Mouse (Mus musculus) CD8-positive naive resting alpha-beta T cell, adult 2 months (primary cell): ENCODE data around the gene Cenpa.
A peak's percentile ranks its signal among the peaks of the same experiment; 100 is the strongest.
"Not testable (repeated sequence)": the region's sequence is repeated elsewhere in the genome, so short reads cannot be mapped to it uniquely, and the experiment has no call there.

ENCODE experiments used
- DNase-seq, 2 experiments: peaks; one replicate each; pipeline ENCODE4 v3.0.0; 2022; ENCODE audit warnings: low read depth in 2 of 2, low spot score in 2 of 2

The Cenpa gene

GRCm38 (mm10) chr5:30678722-30679296 is 12.2 kb downstream of the Cenpa start:
- no peak for DNase-seq

- no peak for DNase-seq
Measured at GRCm38 (mm10) chr5:30679593-30679992, 13.0 kb downstream of the Cenpa start.

- no peak for DNase-seq
Measured at GRCm38 (mm10) chr5:30681970-30682369, 15.4 kb downstream of the Cenpa start.

DNA sequence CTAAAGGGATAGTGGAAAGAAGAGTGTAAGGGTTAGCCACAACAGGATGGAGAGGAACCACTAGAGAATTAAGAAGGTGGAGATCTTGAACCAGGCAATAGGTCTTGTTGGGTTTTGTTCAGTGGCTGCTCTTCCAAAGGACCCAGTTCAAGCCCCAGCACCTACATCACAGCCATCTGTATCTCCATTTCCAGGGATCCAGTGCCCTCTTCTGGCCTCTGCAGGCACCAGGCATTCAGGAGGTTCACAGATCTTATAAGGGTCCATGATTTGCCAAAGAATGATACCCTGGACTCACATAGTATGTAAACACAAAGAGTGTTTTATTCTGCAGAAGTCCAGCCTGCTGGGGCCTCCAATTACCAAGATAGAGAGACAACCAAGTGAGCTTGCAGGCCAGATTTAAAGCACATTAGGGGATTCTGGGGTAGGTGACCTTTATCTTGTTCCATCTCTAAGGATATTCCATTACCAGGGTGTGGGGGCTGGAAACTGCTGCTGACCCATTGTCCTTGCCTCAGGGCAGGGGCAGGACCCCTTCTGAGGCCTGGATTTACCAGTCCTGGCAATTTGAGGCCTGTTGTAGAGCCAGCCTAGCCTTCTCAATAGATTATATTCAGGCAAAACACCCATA is 16.5 kb downstream of the Cenpa start:
- no peak for DNase-seq

DNA sequence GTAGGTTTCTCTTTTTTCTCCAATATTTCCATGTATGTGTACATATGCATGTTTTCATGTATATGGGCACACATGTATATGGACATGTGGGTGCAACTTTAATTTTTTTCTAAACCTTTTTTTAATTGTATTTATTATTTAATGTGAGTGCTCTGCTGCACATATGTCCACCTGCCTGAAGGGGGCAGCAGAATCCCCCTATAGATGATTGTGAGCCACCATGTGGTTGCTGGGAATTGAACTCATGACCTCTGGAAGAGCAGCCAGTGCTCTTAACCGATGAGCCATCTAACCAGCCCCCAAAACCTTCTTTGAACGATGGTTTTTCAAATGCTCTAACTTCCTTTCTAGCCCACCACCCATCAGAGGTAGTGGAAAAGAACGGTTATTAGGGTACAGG is 17.4 kb downstream of the Cenpa start:
- peak in 1 of 2 experiments; percentile 17 for DNase-seq

- no peak for DNase-seq
Measured at GRCm38 (mm10) chr5:30686781-30687180, 20.2 kb downstream of the Cenpa start.

DNA sequence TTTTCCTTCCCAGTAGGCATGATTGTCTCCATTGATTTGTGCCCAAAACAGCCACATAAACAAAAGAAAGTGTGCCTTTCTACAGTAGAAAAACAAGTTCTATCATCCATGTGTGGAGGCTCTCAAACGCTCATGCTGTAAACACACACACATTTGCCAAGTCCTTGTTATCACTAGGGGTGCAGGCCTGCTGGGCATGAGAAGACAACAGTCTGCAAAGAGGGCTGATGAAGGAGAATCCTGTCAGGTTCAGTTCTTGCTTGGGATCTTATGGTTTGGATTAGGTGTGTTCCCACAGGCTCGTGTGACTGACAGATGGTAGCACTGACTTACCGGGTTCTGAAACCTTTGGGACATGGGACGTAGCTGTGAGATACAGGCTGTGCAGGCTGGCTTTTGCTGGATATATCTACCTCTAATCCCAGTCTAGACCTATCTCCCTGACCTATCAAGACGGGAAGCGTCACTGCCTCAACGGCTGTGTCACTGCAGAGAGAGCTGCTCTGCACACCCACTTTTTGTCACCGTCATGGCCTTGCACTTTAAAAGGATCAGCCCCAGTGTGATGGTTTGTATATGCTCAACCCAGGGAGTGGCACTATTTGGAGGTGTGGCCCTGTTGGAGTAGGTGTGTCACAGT is 33.9 kb downstream of the Cenpa start:
- no peak for DNase-seq

DNA sequence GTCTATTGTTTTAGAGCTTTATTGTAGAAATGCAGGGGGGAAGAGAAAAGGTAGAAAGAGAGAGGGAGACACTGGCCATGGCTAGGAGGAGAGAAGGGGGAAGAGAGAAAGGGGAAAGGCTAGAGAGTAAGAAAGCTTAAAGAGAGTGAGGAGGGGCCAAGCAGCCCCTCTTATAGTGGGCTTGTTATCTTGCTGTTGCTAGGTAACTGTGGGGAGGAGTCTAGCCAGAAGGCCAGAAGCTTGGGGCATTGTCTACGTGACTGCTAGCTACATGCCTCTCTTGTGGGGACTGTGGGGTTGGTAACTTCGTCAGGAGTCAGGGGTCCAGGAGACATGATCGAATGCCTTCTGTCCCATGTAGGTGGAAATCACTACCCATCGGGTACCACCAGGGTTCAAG is 34.8 kb downstream of the Cenpa start:
- not testable (repeated sequence) for DNase-seq

DNA sequence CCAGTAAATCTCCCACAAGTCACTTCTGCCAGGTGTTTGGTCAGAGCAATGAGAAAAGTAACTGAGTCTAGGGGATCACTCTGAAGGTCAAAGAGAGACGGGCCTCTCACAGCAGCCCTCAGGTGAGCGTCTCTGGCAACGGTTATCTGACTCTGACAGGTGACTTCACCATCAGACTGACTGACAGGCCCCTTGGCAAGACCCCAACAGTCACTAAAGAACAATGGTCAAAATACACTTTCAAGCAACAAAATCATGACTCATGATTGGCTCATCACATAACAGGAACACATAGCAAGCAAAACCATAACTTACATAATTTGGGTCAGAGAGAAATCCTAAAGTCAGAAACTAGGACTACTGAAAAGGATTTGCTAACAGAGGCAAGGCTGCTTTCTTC is 35.3 kb downstream of the Cenpa start:
- DNase-seq = no peak

DNA sequence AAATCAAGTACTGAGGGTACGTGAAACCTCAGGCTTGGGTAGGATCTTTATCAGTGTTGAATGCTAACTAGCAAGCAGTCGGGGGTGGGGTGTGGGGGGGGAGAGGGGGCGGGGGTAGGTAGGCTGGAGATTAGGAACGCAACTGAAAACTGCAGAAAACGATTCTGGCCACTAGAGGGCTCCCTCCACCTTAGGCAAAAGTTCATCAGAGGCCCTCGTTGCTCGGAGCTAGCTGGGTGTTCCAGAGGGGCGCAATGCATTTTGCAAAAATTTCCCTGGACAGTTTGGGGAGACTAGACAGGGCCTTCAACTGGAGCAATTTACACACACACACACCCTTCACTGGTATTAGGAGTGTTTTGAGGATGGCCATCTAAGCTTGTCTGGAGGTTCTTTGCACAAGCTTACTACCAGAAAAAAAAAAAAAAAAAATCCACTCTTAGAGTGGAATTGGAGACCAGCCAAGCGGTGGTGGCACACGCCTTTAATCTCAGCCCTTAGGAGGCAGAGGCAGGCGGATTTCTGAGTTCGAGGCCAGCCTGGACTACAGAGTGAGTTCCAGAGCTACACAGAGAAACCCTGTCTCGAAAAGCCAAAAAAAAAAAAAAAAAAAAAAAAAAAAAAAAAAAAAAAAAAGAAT is 43.3 kb downstream of the Cenpa start:
- peak; percentile 45 to 69 for DNase-seq

DNA sequence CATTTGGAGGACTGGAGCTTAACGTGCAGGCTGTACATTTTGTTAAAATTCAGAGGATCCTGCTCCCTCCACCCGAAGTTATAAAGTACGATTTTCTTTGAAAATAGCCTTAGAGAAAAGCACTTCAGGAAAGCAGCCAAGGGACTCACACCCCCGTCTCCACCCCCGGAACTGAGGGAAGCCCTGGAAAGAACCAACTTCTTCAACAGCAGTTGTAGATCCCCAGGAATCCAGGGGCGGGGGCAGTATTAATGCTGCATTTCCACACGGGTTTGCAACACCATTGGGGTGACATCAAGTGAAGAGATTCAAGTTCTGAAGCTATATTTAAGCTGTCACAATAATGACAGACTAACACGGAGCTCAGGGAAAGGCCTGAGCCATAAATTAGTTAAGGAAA is 43.9 kb downstream of the Cenpa start:
- no peak for DNase-seq

DNA sequence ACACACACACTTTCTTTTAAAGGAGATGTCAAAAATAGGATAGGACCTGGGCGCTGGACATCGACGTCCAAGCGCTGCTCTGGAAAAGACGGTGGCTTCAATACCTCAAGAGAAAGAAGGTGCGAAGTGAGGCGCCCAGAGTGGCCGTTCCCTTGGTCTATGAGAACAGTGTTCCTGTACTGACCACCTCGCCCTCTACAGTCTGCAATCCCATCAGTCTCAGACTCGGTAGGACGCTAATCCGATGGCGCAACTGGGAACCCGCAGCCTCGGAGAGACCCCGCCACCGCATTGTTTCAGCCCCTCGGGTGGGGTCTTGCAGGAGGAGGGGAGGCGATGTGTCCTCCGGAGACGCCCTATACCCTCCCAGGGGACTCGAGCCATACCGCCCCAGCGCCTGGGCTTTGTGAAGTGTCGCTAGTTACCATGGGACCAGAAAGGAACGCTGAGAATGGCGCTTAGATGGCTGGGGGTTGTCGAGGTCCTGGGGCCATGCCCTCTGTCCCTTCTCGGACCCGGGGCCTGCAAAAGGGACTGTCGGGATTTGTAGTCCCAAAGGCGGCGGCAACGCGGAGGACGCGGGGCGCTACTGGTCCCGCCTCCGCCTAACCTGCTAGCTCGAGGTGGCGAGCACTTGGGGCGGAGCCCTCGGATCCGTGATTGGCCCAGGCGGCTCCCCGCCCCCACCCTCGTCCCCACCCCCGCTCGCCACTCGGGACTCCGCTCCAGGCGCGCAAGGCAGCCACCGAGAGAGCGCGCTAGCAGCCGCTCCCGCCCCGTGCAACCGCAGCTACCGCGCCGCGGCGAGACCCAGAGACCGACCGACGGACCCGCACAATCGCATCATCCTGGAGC is 44.8 kb downstream of the Cenpa start, which contains the start of gene Dpysl5:
Gene Dpysl5 (plus strand): TSS at position 418 of the 855 bp plus-strand sequence.
- peak in 1 of 2 experiments; percentile 14 for DNase-seq

DNA sequence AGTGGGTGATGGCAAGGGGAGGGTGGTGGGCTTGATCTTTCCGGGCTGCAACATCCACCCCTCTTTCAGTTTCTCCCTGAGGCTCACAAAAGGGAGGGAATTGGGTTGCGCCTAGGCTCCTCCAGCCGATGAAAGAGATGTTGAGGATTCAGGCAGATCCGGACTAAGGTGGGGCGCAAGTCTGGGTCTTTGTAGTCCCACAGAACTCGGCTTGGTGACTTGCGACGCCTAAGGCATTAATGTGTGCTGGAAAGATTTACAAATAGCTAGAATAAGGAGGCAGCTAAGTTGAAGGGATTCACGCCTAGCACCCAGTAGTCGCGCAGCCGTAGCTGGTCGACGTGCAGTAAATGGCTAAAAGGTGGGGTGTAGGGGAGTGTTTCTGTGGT is 45.4 kb downstream of the Cenpa start:
- DNase-seq = no peak

DNA sequence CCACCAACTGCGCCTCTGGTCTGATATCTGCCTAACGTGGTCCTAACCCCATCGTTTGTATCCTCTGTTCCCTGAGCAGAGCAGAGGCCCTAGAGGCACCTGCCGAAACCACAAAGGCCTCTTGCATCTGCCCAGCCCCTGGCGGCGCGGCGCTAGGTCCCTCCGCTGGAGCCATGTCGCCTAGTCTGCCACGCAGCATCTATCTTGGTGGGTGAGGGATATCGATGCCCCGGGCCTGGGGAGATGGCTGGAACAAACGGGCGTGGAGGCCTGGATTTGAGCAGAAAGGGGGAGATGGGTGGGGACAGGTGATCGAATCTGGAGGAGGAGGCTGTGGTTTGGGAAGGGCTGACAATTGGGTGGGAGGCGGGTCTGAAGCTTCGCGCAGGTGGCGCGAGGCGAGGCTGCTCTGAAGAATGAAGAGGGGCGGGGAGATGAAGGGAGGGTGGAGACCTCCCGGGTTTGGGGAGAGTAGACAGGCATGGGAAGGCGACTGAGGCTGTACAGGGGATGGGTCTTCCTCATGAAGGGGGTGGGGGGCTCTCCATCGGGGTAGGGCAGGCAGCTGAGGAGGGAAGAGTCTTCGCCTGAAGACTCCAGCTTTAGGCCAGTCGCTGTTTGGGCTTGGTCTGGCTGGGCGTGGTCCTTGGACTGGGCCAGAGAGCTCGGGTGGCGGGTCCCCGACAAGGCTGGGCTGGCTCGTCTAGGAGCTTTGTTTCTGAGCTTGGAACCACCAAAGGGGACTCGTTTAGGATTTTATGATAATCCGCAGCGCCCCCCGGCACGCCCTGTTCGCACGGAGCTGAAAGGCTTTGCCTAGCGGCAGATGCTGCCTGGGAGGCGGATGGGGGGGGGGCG is 46.1 kb downstream of the Cenpa start:
- DNase-seq = peak in 1 of 2 experiments; percentile 4

GRCm38 (mm10) chr5:30713299-30713675 is 46.7 kb downstream of the Cenpa start:
- no peak for DNase-seq

DNA sequence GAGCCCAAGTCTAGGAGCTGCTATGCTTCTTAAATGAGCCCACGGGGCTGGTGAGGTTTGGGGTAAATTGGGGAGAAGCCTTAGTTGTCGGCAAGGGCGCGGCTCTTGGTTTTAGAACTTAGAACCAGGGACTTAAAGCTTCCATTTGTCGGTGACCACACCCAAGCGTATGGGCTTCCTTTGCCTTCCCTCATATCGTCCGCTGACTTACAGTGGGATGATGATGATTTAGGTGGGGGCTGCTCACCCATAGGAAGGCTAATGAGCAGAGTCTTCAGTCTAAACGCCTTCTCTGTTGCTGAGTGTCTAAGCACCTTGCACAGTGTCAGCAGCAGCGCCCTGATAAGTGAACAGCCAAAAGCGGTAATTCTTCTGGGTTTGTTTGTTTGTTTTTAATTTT is 47.1 kb downstream of the Cenpa start:
- no peak for DNase-seq

DNA sequence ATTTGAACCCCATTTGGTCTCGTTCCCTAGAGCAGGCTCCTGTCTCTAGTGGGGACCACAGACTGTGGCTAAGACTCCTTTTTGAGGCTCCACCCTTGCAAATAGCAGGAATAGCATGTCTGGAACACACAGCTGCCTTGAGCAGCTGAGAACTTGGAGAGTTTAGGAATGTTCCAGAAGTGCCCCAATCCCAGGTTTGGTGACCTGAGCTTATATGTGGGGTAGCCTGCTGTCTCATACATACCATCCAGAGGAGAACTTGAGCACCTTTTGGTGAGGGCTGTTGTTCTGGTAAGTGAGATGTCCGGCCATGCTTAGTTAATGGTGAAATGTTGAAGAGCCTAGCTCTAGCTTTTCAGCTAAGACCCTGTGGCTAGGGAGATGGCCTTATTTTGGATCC is 49.7 kb downstream of the Cenpa start:
- no peak for DNase-seq

DNA sequence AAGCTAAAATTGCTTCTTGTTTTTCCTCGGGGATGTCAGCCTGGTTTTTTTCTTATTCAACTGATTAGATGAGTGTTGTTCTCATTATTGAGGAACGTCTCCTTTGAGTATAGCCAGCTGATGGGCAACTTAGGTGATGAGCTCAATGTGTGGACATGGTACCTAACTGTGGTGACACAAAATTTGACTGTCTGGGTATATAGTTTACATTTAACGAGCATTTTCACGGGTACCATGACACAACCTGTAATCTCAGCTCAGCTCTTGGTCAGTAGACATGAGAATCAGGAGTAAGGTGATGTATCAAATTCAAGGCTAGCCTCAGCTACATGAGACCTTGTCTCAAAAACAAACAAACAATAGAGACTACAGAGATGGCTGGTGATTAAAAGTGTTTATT is 50.9 kb downstream of the Cenpa start:
- no peak for DNase-seq

GRCm38 (mm10) chr5:30717991-30718703 is 51.6 kb downstream of the Cenpa start:
- no peak for DNase-seq

GRCm38 (mm10) chr5:30721935-30722334 is 55.4 kb downstream of the Cenpa start:
- DNase-seq = no peak
